Mouse (Mus musculus) forebrain, embryonic 12.5 days (tissue): ENCODE measurements around the gene Pspn. TPM values are rescaled to one million over a fixed set of nuclear protein-coding genes. Genes with fewer than 3 reads are reported as not detected.

Experiments used
- ATAC-seq: fragments of 200-750 bp; cut with Nextera tagmentation; 2 replicates; pipeline ENCODE4 v1.8.0; 2017; ENCODE audit warnings: moderate TSS enrichment; ENCODE audit not compliant: low FRiP score
- H3K27ac ChIP-seq: fragments of 300-500 bp; sonication (generic); 2 replicates; pipeline ENCODE4 v1.5.1; 2016; ENCODE audit warnings: mild to moderate bottlenecking
- H3K27me3 ChIP-seq: fragments of 300-500 bp; sonication (generic); 2 replicates; pipeline ENCODE4 v1.6.1; 2016; ENCODE audit warnings: mild to moderate bottlenecking
- H3K36me3 ChIP-seq: fragments of 300-500 bp; sonication (generic); replicated peaks from 2 replicates; pipeline ENCODE4 v1.6.1; 2016; ENCODE audit warnings: mild to moderate bottlenecking
- H3K4me1 ChIP-seq: fragments of 300-500 bp; sonication (generic); 2 replicates; pipeline ENCODE4 v1.6.1; 2016
- H3K4me2 ChIP-seq: fragments of 300-500 bp; sonication (generic); 2 replicates; pipeline ENCODE4 v1.6.1; 2016; ENCODE audit warnings: mild to moderate bottlenecking, moderate library complexity
- H3K4me3 ChIP-seq: fragments of 300-500 bp; sonication (generic); replicated peaks from 2 replicates; pipeline ENCODE4 v1.5.1; 2016; ENCODE audit warnings: mild to moderate bottlenecking
- H3K9ac ChIP-seq: fragments of 300-500 bp; sonication (generic); 2 replicates; pipeline ENCODE4 v1.6.1; 2016; ENCODE audit warnings: mild to moderate bottlenecking
- H3K9me3 ChIP-seq: fragments of 300-500 bp; sonication (generic); 2 replicates; pipeline ENCODE4 v1.6.1; 2016
- WGBS: fragments of 180-500 bp; shearing (Covaris S2); methylation state at CpG from one replicate; pipeline ENCODE4 v1.1.7; 2016; 5-methylcytosine and 5-hydroxymethylcytosine counted together
- polyA plus RNA-seq: library from polyadenylated mRNA; unstranded; fragments of >200 nt; fragmentation: Nextera tagmentation; extraction: Ambion mirVana; gene quantifications from 2 replicates; pipeline ENCODE4 v1.2.1, GENCODE M21; 2016

Gene Pspn
- polyA plus RNA-seq, 1 experiment from 2014 or later, result 0.61 TPM

- peaks cover 14% of the 10 kb centered on the region for H3K4me1 ChIP-seq
- under 1% methylated on average over 52 of the region's 52 CpGs for WGBS
- H3K27me3 ChIP-seq, result no peaks in the 10 kb centered on the region
- peaks cover 32% of the 10 kb centered on the region for H3K36me3 ChIP-seq
- peak within 1 kb of the TSS; percentile 69 for H3K9ac ChIP-seq
- peak; percentile 96 for ATAC-seq
- peak within 1 kb of the TSS; percentile 70 for H3K27ac ChIP-seq
- no peaks in the 10 kb centered on the region for H3K9me3 ChIP-seq
- H3K4me2 ChIP-seq, result peak within 1 kb of the TSS; percentile 64
- peak within 1 kb of the TSS; percentile 62 for H3K4me3 ChIP-seq
Observed at GRCm38 (mm10) chr17:56990115-56990746, 9.6 kb downstream of the Pspn start, which contains the start of gene Clpp. Gene Clpp, plus strand, starts transcription at chr17:56990305.

- peaks cover 27% of the 10 kb centered on the region for H3K36me3 ChIP-seq
- H3K9me3 ChIP-seq, result no peaks in the 10 kb centered on the region
- H3K9ac ChIP-seq, result peak overlapping the region; percentile 69
- H3K4me1 ChIP-seq, result peaks cover 14% of the 10 kb centered on the region
- peak overlapping the region; percentile 64 for H3K4me2 ChIP-seq
- ATAC-seq, result peak; percentile 92
- no peaks in the 10 kb centered on the region for H3K27me3 ChIP-seq
- peak overlapping the region; percentile 62 for H3K4me3 ChIP-seq
- H3K27ac ChIP-seq, result peak overlapping the region; percentile 70
- WGBS, result 2% methylated on average over 25 of the region's 25 CpGs
Observed at GRCm38 (mm10) chr17:56989467-56990114, 10.2 kb downstream of the Pspn start.

GRCm38 (mm10) chr17:56988921-56989430, 10.8 kb downstream of the Pspn start:
- Histone ChIP-seq H3K36me3 (peaks cover 20% of the 10 kb centered on the region), H3K4me3 (peak overlapping the region; percentile 62), H3K4me1 (peaks cover 14% of the 10 kb centered on the region), H3K4me2 (peak overlapping the region; percentile 64), H3K27ac (no peak overlapping the region; the same call in 1 of the 2 replicates), H3K27me3 (no peaks in the 10 kb centered on the region), H3K9ac (no peak overlapping the region), H3K9me3 (no peaks in the 10 kb centered on the region)
- no peak for ATAC-seq
- WGBS, result 75% methylated on average over 7 of the region's 7 CpGs

GRCm38 (mm10) chr17:56988441-56988840, 11.4 kb downstream of the Pspn start:
- no peak overlapping the region for H3K4me2 ChIP-seq
- no peaks in the 10 kb centered on the region for H3K9me3 ChIP-seq
- no peaks in the 10 kb centered on the region for H3K27me3 ChIP-seq
- no peak overlapping the region for H3K9ac ChIP-seq
- ATAC-seq, result no peak
- no peak overlapping the region for H3K4me3 ChIP-seq
- 86% methylated on average over 7 of the region's 7 CpGs for WGBS
- H3K27ac ChIP-seq, result no peak overlapping the region
- H3K36me3 ChIP-seq, result peaks cover 15% of the 10 kb centered on the region
- peaks cover 14% of the 10 kb centered on the region for H3K4me1 ChIP-seq

- Histone ChIP-seq H3K27ac (no peak overlapping the region), H3K4me3 (no peak overlapping the region), H3K4me1 (peaks cover 6% of the 10 kb centered on the region), H3K36me3 (0 out of 2 replicates have a peak, but pooled peaks cover 1% of the 10 kb centered on the region), H3K9me3 (no peaks in the 10 kb centered on the region), H3K27me3 (peaks cover 3% of the 10 kb centered on the region; the same call in 1 of the 2 replicates), H3K4me2 (no peak overlapping the region), H3K9ac (no peak overlapping the region)
- 83% methylated on average over 3 of the region's 3 CpGs for WGBS
- no peak for ATAC-seq
Observed at GRCm38 (mm10) chr17:56986105-56986805, 13.6 kb downstream of the Pspn start.

GRCm38 (mm10) chr17:56985656-56986055, 14.2 kb downstream of the Pspn start:
- H3K27me3 ChIP-seq, result peaks cover 3% of the 10 kb centered on the region; the same call in 1 of the 2 replicates
- H3K9ac ChIP-seq, result no peak overlapping the region
- H3K4me2 ChIP-seq, result no peak overlapping the region
- no peak for ATAC-seq
- H3K4me1 ChIP-seq, result peaks cover under 1% of the 10 kb centered on the region; the same call in 1 of the 2 replicates
- no peaks in the 10 kb centered on the region for H3K9me3 ChIP-seq
- WGBS, result 74% methylated on average over 3 of the region's 3 CpGs
- H3K27ac ChIP-seq, result no peak overlapping the region
- H3K36me3 ChIP-seq, result no peaks in the 10 kb centered on the region
- H3K4me3 ChIP-seq, result no peak overlapping the region

- H3K27me3 ChIP-seq, result peaks cover 3% of the 10 kb centered on the region; the same call in 1 of the 2 replicates
- no peak overlapping the region for H3K27ac ChIP-seq
- no peak overlapping the region for H3K9ac ChIP-seq
- no peaks in the 10 kb centered on the region for H3K4me1 ChIP-seq
- no peaks in the 10 kb centered on the region for H3K36me3 ChIP-seq
- H3K4me3 ChIP-seq, result no peak overlapping the region
- no peaks in the 10 kb centered on the region for H3K9me3 ChIP-seq
- no peak overlapping the region for H3K4me2 ChIP-seq
- WGBS, result 88% methylated on average over 9 of the region's 9 CpGs
- no peak for ATAC-seq
Observed at GRCm38 (mm10) chr17:56984886-56985285, 14.9 kb downstream of the Pspn start.

- H3K4me3 ChIP-seq, result no peak within 1 kb of the TSS
- H3K36me3 ChIP-seq, result no peaks in the 10 kb centered on the region
- no peak within 1 kb of the TSS for H3K27ac ChIP-seq
- no peak within 1 kb of the TSS for H3K9ac ChIP-seq
- H3K27me3 ChIP-seq, result peaks cover 3% of the 10 kb centered on the region; the same call in 1 of the 2 replicates
- no peak for ATAC-seq
- H3K9me3 ChIP-seq, result no peaks in the 10 kb centered on the region
- WGBS, result 76% methylated on average over 5 of the region's 5 CpGs
- H3K4me2 ChIP-seq, result no peak within 1 kb of the TSS
- no peaks in the 10 kb centered on the region for H3K4me1 ChIP-seq
Observed at GRCm38 (mm10) chr17:56982013-56982412, 17.8 kb downstream of the Pspn start, which contains the start of gene Acer1. Gene Acer1, minus strand, starts transcription at chr17:56982126.

GRCm38 (mm10) chr17:56981049-56981448, 18.8 kb downstream of the Pspn start:
- no peaks in the 10 kb centered on the region for H3K36me3 ChIP-seq
- WGBS, result 74% methylated on average over 7 of the region's 7 CpGs
- H3K9ac ChIP-seq, result no peak overlapping the region
- no peaks in the 10 kb centered on the region for H3K4me1 ChIP-seq
- H3K27ac ChIP-seq, result no peak overlapping the region
- no peak for ATAC-seq
- peaks cover 3% of the 10 kb centered on the region; the same call in 1 of the 2 replicates for H3K27me3 ChIP-seq
- no peak overlapping the region for H3K4me2 ChIP-seq
- H3K4me3 ChIP-seq, result no peak overlapping the region
- H3K9me3 ChIP-seq, result no peaks in the 10 kb centered on the region

- H3K36me3 ChIP-seq, result no peaks in the 10 kb centered on the region
- H3K4me3 ChIP-seq, result no peak overlapping the region
- WGBS, result 79% methylated on average over 3 of the region's 8 CpGs
- no peak for ATAC-seq
- no peak overlapping the region for H3K9ac ChIP-seq
- peaks cover 3% of the 10 kb centered on the region; the same call in 1 of the 2 replicates for H3K27me3 ChIP-seq
- no peaks in the 10 kb centered on the region for H3K4me1 ChIP-seq
- H3K4me2 ChIP-seq, result no peak overlapping the region
- H3K27ac ChIP-seq, result no peak overlapping the region
- H3K9me3 ChIP-seq, result no peaks in the 10 kb centered on the region
Observed at GRCm38 (mm10) chr17:56979524-56979923, 20.3 kb downstream of the Pspn start.

GRCm38 (mm10) chr17:56976531-56977390, 23.1 kb downstream of the Pspn start:
- Histone ChIP-seq H3K36me3 (no peaks in the 10 kb centered on the region), H3K4me3 (no peak overlapping the region)

More at GRCm38 (mm10) chr17:56976531-56977390, 23.1 kb downstream of the Pspn start:
- no peaks in the 10 kb centered on the region for H3K4me1 ChIP-seq
- no peak overlapping the region for H3K27ac ChIP-seq
- no peak overlapping the region for H3K4me2 ChIP-seq
- WGBS, result 84% methylated on average over 8 of the region's 8 CpGs
- H3K27me3 ChIP-seq, result no peaks in the 10 kb centered on the region; the same call in 1 of the 2 replicates
- no peak for ATAC-seq
- H3K9ac ChIP-seq, result no peak overlapping the region
- H3K9me3 ChIP-seq, result no peaks in the 10 kb centered on the region
